Mouse (Mus musculus): ENCODE results near the gene Slfn5.
"Not testable (repeated sequence)": the region's sequence is repeated elsewhere in the genome, so short reads cannot be mapped to it uniquely, and the experiment has no call there.

Slfn5 gene

DNA sequence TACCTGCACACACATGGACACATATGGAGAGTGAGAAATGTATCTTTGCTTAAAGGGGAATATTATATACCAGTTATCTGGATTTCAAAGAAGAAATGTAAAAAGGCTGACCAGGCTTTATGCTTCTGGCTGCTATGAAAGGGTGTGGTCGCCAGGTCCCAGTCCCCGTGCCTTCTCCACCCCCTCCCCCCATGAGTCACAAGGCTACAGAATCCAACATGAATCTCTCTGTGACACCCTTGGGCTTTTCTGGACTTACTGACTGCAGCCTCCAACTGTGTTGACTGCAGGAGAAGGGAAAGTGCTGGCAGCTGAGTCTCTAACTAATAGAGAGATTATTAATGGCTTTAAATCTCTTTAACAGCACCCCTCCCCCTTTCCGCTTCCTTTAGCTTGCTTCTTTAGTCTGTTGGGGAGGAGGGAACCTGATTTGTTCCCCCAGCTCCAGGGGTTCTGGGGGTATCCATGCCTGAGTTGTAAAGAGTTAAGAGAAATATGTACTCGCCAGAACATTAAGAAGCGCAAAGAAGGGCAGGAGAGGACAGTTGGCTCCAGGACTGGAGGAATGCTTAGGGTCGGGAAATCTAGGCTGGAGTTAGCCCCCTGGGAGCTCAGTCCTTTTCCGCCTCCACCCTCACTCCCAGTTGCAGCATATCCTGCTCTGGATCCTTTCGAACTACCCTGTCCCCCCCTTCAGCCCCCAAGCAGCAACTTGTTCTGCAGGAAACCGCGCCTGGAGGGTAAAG lies at the start of gene Slfn5:
Gene Slfn5 (plus strand): TSS at position 614 of the 746 bp plus-strand sequence.
- DNase-seq = peak; percentile 80

DNA sequence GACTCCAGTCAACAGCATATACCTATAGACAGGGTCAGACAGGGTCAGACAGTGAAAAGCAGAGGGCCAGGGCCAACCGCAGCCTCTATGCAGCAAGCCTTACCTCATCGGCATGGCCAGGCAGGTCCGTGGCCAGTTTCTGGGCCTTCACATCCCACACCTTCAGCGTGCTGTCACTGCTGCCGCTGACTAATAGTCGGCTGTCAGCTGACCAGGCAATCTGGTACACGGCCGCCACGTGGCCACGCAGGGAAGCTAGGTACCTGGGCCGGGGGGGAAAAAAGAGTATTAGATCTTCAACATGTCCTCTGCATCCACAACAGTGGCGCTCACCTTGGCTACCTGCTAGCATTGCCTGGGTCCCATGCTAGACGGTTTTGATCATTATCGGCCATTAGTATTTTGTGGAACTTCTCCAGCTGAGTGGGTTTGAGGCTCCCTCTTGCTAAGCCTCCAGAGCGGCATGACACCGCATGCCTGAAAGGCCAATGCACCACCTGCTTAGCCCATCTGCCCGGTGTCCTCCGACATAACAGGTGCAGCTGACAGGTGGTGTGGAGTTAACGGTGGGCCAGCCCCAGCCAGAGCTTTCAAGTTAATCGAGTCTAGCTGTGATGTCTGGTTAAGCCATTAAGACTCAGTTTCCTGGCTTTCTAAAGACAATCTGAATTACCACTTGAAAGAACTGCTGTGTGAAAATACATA lies 49.4 kb upstream of the Slfn5 start:
- DNase-seq = no peak

DNA sequence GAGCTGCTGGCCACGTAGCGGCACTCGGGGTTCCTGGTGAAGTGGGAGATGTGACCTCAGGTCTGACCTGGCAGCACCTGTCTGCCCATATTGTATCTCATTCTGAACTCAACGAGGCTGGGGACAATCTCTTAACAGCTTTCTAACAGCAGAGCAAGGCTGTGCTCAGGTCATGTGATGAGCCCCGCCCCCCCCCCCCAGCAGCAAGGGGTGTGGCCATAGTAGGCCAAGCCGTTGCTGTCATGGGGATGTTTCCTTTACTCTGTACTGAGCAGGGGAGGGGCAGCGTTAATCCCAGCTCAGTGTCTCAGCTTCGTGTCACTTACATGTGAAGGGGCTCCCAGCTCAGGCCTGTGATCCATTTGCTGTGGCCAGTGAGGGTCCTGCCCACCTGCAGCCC lies 46.2 kb upstream of the Slfn5 start:
- no peak for DNase-seq

DNA sequence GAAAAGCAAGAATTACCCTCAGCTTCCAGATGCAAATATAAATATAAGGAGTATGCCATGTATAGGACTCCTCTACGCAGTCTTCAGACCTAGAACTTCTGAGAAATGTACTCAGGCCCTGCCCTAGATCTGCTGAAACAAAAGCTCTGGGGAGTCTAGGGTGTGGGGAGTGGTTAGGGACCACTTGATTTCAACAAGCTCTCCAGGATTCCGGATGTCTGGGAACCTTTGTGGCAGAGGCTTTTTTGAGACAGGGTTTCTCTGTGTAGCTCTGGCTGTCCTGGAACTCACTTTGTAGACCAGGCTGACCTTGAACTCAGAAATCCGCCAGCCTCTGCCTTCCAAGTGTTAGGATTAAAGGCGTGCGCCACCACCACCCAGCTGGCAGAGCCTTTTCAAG lies 45.3 kb upstream of the Slfn5 start:
- DNase-seq = no peak

DNA sequence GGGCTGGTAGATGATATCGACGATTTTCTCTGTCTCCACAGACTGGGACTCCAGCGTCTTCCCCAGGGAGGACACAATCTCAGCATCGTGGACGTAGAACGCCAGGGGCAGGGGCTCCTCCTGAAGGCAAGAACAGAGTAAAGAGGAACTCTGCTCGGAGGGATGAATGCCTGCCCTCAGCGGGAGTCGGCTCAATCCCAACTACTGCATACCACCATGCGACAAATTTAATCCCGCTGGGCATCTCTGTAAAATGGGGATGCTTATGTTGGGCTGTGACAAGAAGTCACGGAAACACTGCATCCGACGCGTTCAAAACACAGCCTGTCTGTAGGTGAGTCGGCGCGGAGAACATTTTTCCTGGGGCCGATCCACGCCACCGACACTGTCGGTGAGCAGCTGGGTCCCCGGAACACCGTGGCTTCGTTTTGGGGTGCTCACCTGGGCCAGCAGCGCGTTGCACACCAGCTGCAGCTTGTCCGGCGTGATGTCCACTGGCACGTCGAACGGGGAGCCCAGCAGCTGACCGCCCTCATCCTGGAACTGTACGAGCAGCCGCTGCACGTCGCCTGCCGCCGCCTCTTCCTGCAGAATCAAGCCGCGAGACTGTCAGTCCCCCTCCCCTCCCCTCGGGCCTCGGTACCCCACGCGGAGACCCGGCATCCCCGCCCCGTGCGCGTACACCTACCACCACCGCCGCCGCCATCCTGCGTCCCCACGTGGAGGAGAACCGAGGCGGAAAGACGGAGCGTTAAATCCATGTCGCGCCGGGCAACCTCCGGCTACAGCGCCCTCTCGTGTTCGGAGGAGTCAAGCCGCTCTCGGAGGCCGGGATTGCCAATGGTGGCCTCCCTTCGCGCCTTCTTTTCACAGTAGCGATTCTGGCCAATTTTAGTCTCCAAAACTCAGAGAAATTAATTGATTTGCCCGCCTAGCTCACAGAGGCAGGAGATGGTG lies 43.2 kb upstream of the Slfn5 start, which contains the start of gene Nle1:
Gene Nle1 (minus strand): TSS at position 761 of the 957 bp plus-strand sequence.
- DNase-seq = peak; percentile 95

DNA sequence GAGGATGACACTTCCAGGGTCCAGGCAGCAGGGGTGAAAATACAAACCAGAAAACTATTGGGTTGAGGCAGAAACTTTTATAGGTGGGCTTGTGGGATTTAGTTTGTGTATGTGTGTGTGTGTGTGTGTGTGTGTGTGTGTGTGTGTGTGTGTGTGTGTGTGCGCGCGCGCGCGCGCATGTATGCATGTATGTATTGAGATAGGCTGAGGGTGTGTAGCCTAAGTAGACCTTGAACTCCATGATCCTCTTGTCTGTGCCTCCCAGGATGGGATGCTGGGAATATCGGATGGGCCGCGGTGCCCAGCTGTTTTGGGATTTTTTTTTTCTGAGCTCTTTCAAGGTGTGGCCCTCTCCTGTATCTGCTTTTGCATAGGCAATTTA lies 42.5 kb upstream of the Slfn5 start:
- no peak for DNase-seq

DNA sequence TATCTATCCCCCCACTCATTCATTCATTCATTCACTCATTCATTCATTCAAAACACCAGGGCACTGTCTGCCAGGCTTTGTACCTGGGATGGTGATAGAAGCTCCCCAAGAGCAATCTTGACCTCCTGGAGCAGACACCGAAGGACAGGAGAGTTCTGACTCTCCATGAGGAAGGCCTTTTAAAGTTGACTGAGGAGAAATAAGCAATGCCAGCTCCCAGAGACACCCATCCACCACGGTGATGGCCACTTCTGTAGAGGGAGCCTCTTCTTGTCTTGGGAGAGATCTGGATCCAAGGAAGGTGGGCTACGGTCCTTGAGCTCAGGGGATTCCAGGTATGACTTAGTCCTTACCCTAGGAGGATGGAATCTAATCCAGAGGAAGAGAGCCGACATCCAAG lies 40.9 kb upstream of the Slfn5 start, which contains the start of gene Unc45b:
Gene Unc45b (plus strand): TSS at position 301 of the 400 bp plus-strand sequence.
- DNase-seq = no peak

DNA sequence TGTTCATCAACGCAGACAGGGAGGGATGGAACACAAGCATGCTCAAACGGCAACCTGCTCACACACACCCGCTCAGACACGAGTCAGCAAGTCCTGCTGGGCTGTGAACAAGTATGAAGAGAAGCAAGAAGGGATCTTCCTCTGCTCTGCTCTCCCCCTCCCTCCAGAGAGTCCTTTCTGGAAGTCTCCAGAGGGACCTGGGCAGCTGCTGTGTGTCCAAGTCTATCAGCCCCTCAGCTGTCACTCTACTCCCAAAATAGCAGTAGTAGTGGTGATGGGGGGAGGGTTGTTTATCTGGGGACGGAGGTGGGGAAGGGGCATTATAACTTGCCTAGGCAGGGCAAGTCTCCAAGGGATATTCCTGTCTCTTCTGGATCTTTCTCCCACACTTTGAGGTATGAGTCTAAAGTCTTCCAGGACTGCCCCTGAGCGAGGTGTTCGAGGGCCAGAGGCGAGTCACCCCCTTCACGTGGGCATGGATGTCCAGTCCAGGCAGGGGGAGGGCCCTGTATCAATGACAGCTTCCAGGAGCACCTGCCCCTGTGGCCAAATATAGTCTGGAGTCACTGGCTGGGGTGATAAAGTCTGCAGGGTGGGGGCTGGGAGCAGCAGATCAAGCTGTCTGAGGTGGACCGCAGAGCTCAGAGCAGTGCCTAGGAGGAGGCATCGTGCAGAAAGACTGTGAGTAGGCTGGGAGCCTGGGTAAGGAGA lies 40.3 kb upstream of the Slfn5 start:
- DNase-seq = no peak

DNA sequence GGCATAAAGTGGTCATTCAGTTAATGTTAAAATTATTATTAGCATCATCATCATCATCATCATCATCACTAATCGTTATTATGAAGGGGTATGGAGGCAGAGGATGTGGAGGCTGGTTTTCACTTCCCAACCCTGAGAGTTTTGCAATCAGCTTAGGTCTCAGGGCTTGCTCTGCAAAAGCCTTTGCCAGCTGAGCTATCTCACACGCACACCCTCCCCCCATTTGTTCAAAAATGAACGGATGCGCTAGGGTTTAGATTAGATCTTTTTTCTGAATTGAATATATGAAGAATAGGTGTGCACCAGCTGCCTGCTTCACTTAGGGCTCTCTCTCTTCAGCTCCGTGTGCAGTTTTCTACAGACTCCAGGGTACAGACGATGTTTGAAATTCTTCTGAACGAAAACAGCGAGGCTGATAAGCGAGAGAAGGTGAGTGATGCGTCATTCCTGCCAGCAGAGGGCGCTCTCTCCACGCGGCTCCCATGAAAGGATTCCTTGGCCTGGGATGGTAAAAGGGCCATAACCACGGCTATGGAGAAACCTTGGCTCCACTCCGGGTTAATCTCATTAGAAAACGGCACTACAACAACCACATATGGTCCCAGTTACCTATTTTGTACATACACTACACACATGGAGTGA lies 36.3 kb upstream of the Slfn5 start:
- peak; percentile 90 for DNase-seq

DNA sequence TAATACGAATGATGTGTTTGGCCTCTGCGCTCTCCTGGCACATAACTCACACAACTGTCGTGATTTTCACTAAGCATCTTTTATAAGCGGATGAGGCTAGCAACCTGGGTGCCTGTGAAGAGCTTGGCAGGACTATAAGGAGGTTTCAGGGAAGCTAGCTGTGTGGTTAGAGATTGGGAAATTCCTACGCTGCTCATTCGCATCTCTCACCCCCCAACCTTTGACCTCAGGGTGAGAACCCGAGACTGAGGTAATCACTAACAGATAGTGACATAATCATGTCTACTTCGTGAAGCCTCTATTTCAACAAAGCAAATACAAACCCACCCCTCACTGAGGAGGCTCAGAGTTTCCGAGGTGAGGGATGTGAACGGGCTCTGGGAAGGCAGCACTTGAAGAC lies 30.4 kb upstream of the Slfn5 start:
- DNase-seq = no peak

DNA sequence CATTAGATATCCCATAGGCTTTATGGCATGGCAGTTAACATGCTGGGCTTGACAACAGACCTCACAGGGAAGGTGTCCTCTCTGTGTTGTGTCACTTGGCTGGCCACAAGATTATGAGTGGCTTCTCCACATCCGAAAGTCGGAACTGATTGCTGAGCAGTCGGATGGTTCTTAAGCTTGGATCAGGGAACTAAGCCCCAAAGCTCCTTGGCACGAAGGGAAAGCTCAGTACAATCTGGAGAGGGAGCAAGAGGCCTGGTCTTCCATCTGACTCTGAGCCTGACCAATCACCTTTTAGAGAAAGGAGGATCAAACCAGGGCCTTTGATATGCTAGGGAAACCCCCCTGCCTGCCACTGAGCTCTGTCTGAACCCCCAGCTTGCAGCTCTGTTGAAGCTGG lies 29.5 kb upstream of the Slfn5 start:
- DNase-seq = no peak

DNA sequence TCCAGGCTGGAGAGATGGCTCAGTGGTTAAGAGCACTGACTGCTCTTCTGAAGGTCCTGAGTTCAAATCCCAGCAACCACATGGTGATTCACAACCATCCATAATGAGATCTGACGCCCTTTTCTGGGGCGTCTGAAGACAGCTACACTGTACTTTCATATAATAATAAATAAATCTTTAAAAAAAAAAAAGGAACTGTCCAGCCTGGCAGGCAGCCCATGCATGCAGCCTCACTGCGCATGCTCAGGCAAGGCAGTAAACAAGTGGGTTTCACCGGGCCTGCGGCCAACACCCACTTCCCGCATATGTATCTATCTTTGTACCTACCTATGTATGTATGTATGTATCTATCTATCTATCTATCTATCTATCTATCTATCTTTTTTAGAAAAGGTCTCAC lies 27.2 kb upstream of the Slfn5 start:
- not testable (repeated sequence) for DNase-seq

DNA sequence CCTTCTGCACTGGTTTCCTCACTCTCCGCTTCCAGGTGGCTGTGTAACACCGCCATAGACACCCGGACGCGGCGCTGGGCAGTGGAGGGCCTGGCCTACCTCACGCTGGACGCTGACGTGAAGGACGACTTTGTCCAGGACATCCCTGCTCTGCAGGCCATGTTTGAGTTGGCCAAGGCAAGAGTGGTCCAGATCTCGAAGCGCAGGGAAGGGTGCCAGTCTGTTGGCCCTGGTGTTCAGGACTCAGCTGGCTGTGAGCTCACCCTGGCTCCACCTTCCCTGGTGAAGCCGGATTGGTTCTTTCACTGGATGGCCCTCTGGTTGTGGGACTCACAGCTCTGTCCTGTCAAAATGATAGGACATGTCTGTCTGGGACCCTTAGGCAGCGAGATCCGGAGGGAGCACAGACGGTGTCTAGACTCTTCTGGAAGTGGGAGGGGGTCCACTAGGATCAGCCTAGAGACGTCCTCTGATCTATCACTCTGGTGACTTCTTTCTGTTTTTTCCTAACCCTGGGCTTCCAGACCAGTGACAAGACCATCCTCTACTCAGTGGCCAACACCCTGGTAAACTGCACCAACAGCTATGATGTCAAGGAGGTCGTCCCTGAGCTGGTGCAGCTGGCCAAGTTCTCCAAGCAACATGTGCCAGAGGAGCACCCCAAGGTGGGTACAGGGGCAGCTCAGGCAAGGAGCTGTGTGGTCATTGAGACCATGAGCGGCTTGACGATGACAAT lies 22.1 kb upstream of the Slfn5 start:
- DNase-seq = no peak

DNA sequence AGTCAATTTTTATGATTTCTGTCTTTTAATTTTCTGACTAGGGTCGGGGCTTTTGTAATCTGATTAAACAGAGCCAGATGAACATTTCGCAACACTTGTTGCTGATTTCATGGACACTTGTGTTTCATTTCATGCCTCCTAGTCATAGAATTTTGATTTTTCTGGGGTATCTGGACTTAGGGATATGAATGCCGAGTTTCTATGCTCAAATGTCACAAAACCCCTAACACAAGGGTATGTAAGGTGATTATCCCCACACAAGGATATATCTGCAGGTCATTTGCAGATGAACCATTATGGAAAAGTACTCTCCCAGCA lies 21.6 kb upstream of the Slfn5 start:
- DNase-seq = no peak

DNA sequence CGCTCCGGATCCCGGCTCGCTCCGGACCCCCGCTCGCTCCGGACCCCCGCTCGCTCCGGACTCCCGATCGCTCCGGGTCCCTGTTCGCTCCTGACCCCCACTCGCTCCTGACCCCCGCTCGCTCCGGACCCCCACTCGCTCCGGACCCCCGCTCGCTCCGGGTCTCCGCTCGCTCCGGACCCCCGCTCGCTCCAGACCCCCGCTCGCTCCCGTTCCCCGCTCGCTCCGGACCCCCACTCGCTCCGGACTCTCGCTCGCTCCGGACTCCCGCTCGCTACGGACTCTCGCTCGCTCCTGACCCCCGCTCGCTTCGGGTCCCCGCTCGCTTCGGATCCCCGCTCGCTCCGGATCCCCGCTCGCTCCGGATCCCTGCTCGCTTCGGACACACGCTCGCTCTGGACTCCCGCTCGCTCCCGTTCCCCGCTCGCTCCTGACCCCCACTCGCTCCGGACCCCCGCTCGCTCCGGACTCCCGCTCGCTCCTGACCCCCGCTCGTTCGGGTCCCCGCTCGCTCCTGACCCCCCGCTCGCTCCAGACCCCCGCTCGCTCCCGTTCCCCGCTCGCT lies 20.7 kb upstream of the Slfn5 start:
- peak; percentile 71 for DNase-seq

DNA sequence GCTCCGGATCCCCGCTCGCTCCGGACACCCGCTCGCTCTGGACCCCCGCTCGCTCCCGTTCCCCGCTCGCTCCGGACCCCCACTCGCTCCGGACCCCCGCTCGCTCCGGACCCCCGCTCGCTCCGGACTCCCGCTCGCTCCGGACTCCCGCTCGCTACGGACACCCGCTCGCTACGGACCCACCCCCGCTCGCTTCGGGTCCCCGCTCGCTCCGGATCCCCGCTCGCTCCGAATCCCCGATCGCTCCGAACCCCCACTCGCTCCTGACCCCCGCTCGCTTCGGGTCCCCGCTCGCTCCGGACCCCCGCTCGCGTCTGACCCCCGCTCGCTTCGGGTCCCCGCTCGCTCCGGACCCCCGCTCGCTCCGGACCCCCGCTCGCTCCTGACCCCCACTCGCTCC lies 20.0 kb upstream of the Slfn5 start:
- DNase-seq = peak; percentile 42

DNA sequence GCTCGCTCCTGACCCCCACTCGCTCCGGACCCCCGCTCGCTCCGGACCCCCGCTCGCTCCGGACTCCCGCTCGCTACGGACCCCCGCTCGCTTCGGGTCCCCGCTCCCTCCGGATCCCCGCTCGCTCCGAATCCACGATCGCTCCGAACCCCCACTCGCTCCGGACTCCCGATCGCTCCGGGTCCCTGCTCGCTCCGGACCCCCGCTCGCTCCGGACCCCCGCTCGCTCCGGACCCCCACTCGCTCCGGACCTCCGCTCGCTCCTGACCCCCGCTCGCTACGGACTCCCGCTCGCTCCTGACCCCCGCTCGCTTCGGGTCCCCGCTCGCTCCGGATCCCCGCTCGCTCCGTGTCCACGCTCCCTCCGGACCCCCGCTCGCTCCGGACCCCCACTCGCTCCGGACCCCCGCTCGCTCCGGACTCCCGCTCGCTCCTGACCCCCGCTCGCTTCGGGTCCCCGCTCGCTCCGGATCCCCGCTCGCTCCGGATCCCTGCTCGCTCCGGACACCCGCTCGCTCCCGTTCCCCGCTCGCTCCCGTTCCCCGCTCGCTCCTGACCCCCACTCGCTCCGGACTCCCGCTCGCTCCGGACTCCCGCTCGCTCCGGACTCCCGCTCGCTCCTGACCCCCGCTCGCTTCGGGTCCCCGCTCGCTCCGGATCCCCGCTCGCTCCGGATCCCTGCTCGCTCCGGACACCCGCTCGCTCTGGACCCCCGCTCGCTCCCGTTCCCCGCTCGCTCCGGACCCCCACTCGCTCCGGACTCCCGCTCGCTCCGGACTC lies 19.3 kb upstream of the Slfn5 start:
- DNase-seq = peak; percentile 61

DNA sequence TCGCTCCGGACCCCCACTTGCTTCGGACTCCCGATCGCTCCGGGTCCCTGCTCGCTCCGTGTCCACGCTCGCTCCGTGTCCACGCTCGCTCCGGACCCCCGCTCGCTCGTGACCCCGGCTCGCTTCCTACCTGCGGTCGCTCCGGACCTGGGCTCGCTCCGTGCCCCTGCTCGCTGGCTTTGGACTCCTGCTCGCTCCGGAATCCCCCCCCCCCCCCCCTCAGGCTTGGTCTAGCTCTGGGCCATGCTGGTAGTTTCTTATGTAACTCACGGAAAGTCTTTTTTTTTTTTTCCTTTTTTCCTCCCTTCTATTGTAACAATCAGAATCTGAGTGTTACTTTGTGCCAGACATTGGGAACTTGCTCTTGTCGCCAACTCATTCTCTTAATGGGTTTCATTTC lies 18.0 kb upstream of the Slfn5 start:
- DNase-seq = peak; percentile 17

DNA sequence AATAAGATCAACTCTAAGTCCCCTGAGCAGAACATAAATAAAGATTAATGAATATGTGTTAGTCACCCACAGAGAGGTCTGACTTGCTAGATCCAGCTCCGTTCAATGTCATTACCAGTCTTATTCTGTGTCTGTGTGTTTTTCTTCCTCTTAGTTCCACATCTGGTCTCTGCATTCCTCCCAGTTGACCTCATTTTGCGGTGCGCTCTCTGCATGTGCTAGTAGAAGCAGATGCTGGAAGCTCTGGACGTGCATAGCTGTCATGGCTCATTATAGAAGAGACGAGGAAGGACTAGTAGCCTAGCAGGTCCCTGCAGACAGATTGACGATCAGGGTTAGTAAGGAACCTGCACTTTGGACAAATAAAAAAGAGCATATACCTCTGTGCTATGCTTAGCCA lies 7.8 kb upstream of the Slfn5 start:
- no peak for DNase-seq

DNA sequence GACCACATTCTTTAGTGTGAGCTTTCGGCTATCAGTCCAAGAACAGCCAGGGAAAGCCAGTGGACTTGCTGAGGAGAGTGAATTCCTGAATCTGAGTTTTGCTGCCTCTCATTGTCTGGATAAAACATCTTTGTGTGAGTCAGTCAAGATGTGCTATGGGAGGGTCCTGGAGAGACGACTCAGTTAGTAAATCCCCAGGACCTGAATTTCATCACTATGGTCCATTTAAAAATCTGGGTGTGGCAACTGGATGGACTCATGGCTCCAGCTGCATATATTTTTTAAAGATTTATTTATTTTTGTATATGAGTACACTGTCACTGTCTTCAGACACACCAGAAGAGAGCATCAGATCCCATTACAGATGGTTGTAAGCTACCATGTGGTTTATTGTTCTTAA lies 5.5 kb upstream of the Slfn5 start:
- no peak for DNase-seq

Data from kidney, postnatal 10 days (tissue).